Mouse (Mus musculus) bone marrow, adult 2 months (tissue): ENCODE data around the gene Pde4c. TPM values are rescaled to one million over a fixed set of nuclear protein-coding genes. Genes with fewer than 3 reads are reported as not detected.
A peak's percentile ranks its signal among the peaks of the same experiment; 100 is the strongest.

Source experiments
- H3K27ac ChIP-seq: fragments of 200-500 bp; 2 replicates; pipeline ENCODE4 v1.5.1; 2012; ENCODE audit warnings: low read depth, mild to moderate bottlenecking, control low read depth, inconsistent platforms, low read length; ENCODE audit not compliant: control insufficient read depth, poor library complexity, insufficient read depth
- H3K4me1 ChIP-seq: fragments of 200-500 bp; 2 replicates; pipeline ENCODE4 v1.6.1; 2011; ENCODE audit warnings: low read length; ENCODE audit not compliant: control insufficient read depth, insufficient read depth
- H3K4me3 ChIP-seq: fragments of 200-500 bp; replicated peaks from 2 replicates; pipeline ENCODE3; 2011; ENCODE audit warnings: mild to moderate bottlenecking, low read depth, low read length, control low read depth; ENCODE audit not compliant: control insufficient read depth
- CTCF ChIP-seq: fragments of 200-500 bp; IDR thresholded peaks from 2 replicates; pipeline ENCODE4 v1.5.1; 2011; ENCODE audit warnings: low read length, control low read depth; ENCODE audit not compliant: control insufficient read depth, insufficient read depth
- POLR2A ChIP-seq: fragments of 200-500 bp; IDR thresholded peaks from 2 replicates; pipeline ENCODE4 v1.6.1; 2011; ENCODE audit warnings: low read depth, mild to moderate bottlenecking, control low read depth, low read length, borderline replicate concordance; ENCODE audit not compliant: control insufficient read depth
- WGBS: fragments of 180-500 bp; shearing (Covaris S2); methylation state at CpG from one replicate; pipeline ENCODE4 v1.1.7; 2018; 5-methylcytosine and 5-hydroxymethylcytosine counted together
- polyA plus RNA-seq: library from polyadenylated mRNA; stranded (reverse); fragments of >200 nt; gene quantifications from 2 replicates; pipeline ENCODE4 v1.2.4, GENCODE M21; 2011; ENCODE audit warnings: low replicate concordance; ENCODE audit not compliant: missing spikeins, insufficient read depth, insufficient read length

The Pde4c gene
- polyA plus RNA-seq, 1 experiment: 3.2 TPM

- TF ChIP-seq CTCF: no peak
- no peak for TF ChIP-seq POLR2A
- Histone ChIP-seq H3K4me1 (no peaks in the 10 kb centered on the region), H3K27ac (no peak overlapping the region), H3K4me3 (no peak overlapping the region)
- 85% methylated on average over 7 of the region's 7 CpGs for WGBS
Observed at GRCm38 (mm10) chr8:70713991-70714390, 9.5 kb upstream of the Pde4c start.

- Histone ChIP-seq H3K4me3 (no peak overlapping the region), H3K27ac (no peak overlapping the region), H3K4me1 (no peaks in the 10 kb centered on the region)
- TF ChIP-seq POLR2A: no peak
- no peak for TF ChIP-seq CTCF
- 61% methylated on average over 2 of the region's 2 CpGs for WGBS
Observed at GRCm38 (mm10) chr8:70715086-70715485, 8.4 kb upstream of the Pde4c start.

- Histone ChIP-seq H3K4me1 (no peaks in the 10 kb centered on the region), H3K4me3 (no peak overlapping the region), H3K27ac (no peak overlapping the region)
- WGBS: 87% methylated on average over 40 of the region's 40 CpGs
- TF ChIP-seq POLR2A (no peak), CTCF (no peak)
Observed at GRCm38 (mm10) chr8:70716521-70717400, 6.8 kb upstream of the Pde4c start.

- Histone ChIP-seq H3K27ac (no peak within 1 kb of the TSS; the same call in 1 of the 2 replicates), H3K4me1 (no peaks in the 10 kb centered on the region), H3K4me3 (no peak within 1 kb of the TSS)
- 2% methylated on average over 19 of the region's 19 CpGs for WGBS
- TF ChIP-seq POLR2A: no peak; the same call in 1 of the 2 replicates
- TF ChIP-seq CTCF: peak; percentile 78
Observed at GRCm38 (mm10) chr8:70718297-70718696, 5.2 kb upstream of the Pde4c start, which contains the start of gene Gm3336. Gene Gm3336 (plus strand): TSS chr8:70718543.

- TF ChIP-seq POLR2A (no peak), CTCF (no peak)
- 21% methylated on average over 9 of the region's 9 CpGs for WGBS
- Histone ChIP-seq H3K4me1 (no peaks in the 10 kb centered on the region), H3K27ac (no peak overlapping the region), H3K4me3 (no peak overlapping the region)
Observed at GRCm38 (mm10) chr8:70719796-70720270, 3.7 kb upstream of the Pde4c start.

- TF ChIP-seq CTCF (peak; percentile 96), POLR2A (no peak)
- 8% methylated on average over 3 of the region's 3 CpGs for WGBS
- H3K4me3 ChIP-seq: no peak overlapping the region
- no peak overlapping the region for H3K27ac ChIP-seq
- H3K4me1 ChIP-seq: no peaks in the 10 kb centered on the region
Observed at GRCm38 (mm10) chr8:70720739-70721138, 2.8 kb upstream of the Pde4c start.

- Histone ChIP-seq H3K4me3 (no peak overlapping the region), H3K4me1 (no peaks in the 10 kb centered on the region), H3K27ac (no peak overlapping the region)
- TF ChIP-seq CTCF (no peak), POLR2A (no peak)
- 86% methylated on average over 8 of the region's 8 CpGs for WGBS
Observed at GRCm38 (mm10) chr8:70721601-70722000, 1.9 kb upstream of the Pde4c start.

GRCm38 (mm10) chr8:70724216-70724615 lies 696 bp downstream of the Pde4c start:
- WGBS: 87% methylated on average over 12 of the region's 12 CpGs
- TF ChIP-seq CTCF (no peak), POLR2A (no peak)
- Histone ChIP-seq H3K4me1 (no peaks in the 10 kb centered on the region), H3K27ac (no peak overlapping the region), H3K4me3 (no peak overlapping the region)
